Comparison of ENCODE assay signal across 8 mouse cellular contexts in the genomic region with DNA sequence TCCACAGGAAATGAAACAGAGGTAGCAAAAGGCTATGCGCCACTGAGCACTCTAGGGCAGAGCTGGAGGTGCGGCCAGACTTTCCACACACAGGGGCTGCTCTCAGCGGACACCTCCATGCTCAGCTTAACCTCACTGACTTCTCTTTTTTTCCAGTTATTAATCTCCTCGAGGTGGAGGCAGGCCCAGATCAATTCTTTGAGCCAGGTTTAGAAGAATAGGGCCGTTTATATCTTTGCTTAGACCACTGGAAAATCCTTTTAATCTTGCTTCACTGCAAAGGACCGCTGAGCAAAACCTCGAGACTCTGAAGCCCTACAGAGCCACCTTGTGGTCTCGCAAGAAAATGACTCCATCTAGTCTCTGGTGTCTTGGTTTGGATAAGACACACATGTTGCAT. TPM values are rescaled to one million over a fixed set of nuclear protein-coding genes. Genes with fewer than 3 reads are reported as not detected.
DNase-seq lines count a peak whose midpoint lies in the region; ATAC-seq and TF ChIP-seq lines count a peak whose summit lies in the region.

No protein-coding gene starts in this region.

- POLR2A ChIA-PET in Patski (lab: Charles Lee): no interaction called here

- intact Hi-C loops in left cerebral cortex, postnatal 36 days (cut with DNase I): loop anchor here (2.0 to 5.0 kb wide), 2 partner anchors 128 to 221 kb away; a partner anchor contains a TSS

- peaks cover 25% of the 10 kb centered on the region for H3K4me1 ChIP-seq in forebrain, embryonic 13.5 days
- H3K4me1 ChIP-seq in hindbrain, embryonic 16.5 days (ENCODE audit: control insufficient read depth, insufficient read depth, low read depth, low read length): peaks cover 10% of the 10 kb centered on the region
- H3K4me1 ChIP-seq in midbrain, embryonic 13.5 days (replicated peaks): peaks cover 24% of the 10 kb centered on the region

- WGBS in forebrain, embryonic 13.5 days: under 1% methylated on average over 8 of the region's 8 CpGs
- 2% methylated on average over 8 of the region's 8 CpGs for WGBS in hindbrain, embryonic 16.5 days
- WGBS in midbrain, embryonic 13.5 days: under 1% methylated on average over 8 of the region's 8 CpGs

- H3K4me2 ChIP-seq in forebrain, embryonic 13.5 days: peak overlapping the region; percentile 54
- H3K4me2 ChIP-seq in hindbrain, embryonic 16.5 days (ENCODE audit: low read length): peak overlapping the region; percentile 58
- peak overlapping the region; percentile 51 for H3K4me2 ChIP-seq in midbrain, embryonic 13.5 days (replicated peaks)

- peak overlapping the region; percentile 22; the same call in 1 of the 2 replicates for H3K4me3 ChIP-seq in forebrain, embryonic 13.5 days
- peak overlapping the region; percentile 28 for H3K4me3 ChIP-seq in hindbrain, embryonic 16.5 days (ENCODE audit: low read length)
- peak overlapping the region; percentile 24 for H3K4me3 ChIP-seq in midbrain, embryonic 13.5 days (replicated peaks)

- H3K27me3 ChIP-seq in Patski: peaks cover 13% of the 10 kb centered on the region
- peaks cover 9% of the 10 kb centered on the region; the same call in 1 of the 2 replicates for H3K27me3 ChIP-seq in forebrain, embryonic 13.5 days
- no peaks in the 10 kb centered on the region for H3K27me3 ChIP-seq in hindbrain, embryonic 16.5 days (replicated peaks; ENCODE audit: control insufficient read depth, insufficient read depth, low read length)
- H3K27me3 ChIP-seq in midbrain, embryonic 13.5 days: peaks cover 23% of the 10 kb centered on the region

- H3K9ac ChIP-seq in forebrain, embryonic 13.5 days: no peak overlapping the region
- H3K9ac ChIP-seq in hindbrain, embryonic 16.5 days (ENCODE audit: low read depth, low read length): no peak overlapping the region
- H3K9ac ChIP-seq in midbrain, embryonic 13.5 days (replicated peaks): peak overlapping the region; percentile 51; the same call in 1 of the 2 replicates

- CTCF ChIA-PET in Patski (lab: Charles Lee): no interaction called here

- no peaks in the 10 kb centered on the region for H3K9me3 ChIP-seq in forebrain, embryonic 13.5 days (replicated peaks)
- H3K9me3 ChIP-seq in hindbrain, embryonic 16.5 days (ENCODE audit: control insufficient read depth, low read length): no peaks in the 10 kb centered on the region
- H3K9me3 ChIP-seq in midbrain, embryonic 13.5 days: no peaks in the 10 kb centered on the region

- no peak for DNase-seq in Patski (ENCODE audit: low read depth, low spot score)
- DNase-seq in cerebellum, adult 11 months: peak; percentile 48
- peak; percentile 39 to 46 for DNase-seq in left cerebral cortex, postnatal 36 days (ENCODE audit: low spot score in 2 of 2)
- peak; percentile 50 for DNase-seq in testis, postnatal 10 days (ENCODE audit: low spot score)

- ATAC-seq in Patski: peak; percentile 87
- peak; percentile 82 for ATAC-seq in forebrain, embryonic 13.5 days
- peak; percentile 80 for ATAC-seq in hindbrain, embryonic 16.5 days
- ATAC-seq in midbrain, embryonic 13.5 days: peak; percentile 83
- no peak for ATAC-seq in inflammation-experienced regulatory T-cells, adult 6 months

- in situ Hi-C loops in Patski (cut with MboI; ENCODE audit: low pct_unique_long_range_greater_than_20kb): loop anchor here (10.0 kb wide), 1 partner anchor 201 kb away; no protein-coding TSS in a partner anchor

- H3K36me3 ChIP-seq in forebrain, embryonic 13.5 days (ENCODE audit: poor library complexity, severe bottlenecking): no peaks in the 10 kb centered on the region
- no peaks in the 10 kb centered on the region for H3K36me3 ChIP-seq in hindbrain, embryonic 16.5 days (ENCODE audit: control insufficient read depth, insufficient read depth, low read length)
- no peaks in the 10 kb centered on the region for H3K36me3 ChIP-seq in midbrain, embryonic 13.5 days

- TF ChIP-seq CTCF in Patski (IDR thresholded peaks at IDR 0.05): peak; percentile 67

- no peak overlapping the region for H3K27ac ChIP-seq in forebrain, embryonic 13.5 days
- H3K27ac ChIP-seq in hindbrain, embryonic 16.5 days (ENCODE audit: low read depth, low read length): no peak overlapping the region
- H3K27ac ChIP-seq in midbrain, embryonic 13.5 days: no peak overlapping the region

RNA-seq across cellular contexts. Expression of a gene that starts 15.8 kb away (rescaled TPM):
- not detected for polyA plus RNA-seq in Patski (2021)
- polyA plus RNA-seq in forebrain, embryonic 13.5 days (2015; fragmentation: Nextera tagmentation; extraction: Ambion mirVana): 24.1 and 28.2 TPM in 2 replicates
- 47.5 and 48.9 TPM in 2 replicates for polyA plus RNA-seq in hindbrain, embryonic 16.5 days (2015; fragmentation: Nextera tagmentation; extraction: Ambion mirVana)
- total RNA-seq in left cerebral cortex, postnatal 36 days (2021): 10 to 100 TPM; 18.5 to 21.2 TPM
- 27.5 and 37.5 TPM in 2 replicates for polyA plus RNA-seq in midbrain, embryonic 13.5 days (2015; fragmentation: Nextera tagmentation; extraction: Ambion mirVana)
- not detected for polyA plus RNA-seq in inflammation-experienced regulatory T-cells, adult 6 months (2017; shearing (Covaris generic))

Comparison
In these comparisons a context has a peak if more than half of its experiments do, and no peak if none do; other contexts are left out.
1. RNA of a gene that starts 15.8 kb away (polyA plus RNA-seq): 47.5 to 48.9 TPM in hindbrain, embryonic 16.5 days, 27.5 to 37.5 TPM in midbrain, embryonic 13.5 days and 24.1 to 28.2 TPM in forebrain, embryonic 13.5 days; not detected in Patski (single experiment) and not detected in inflammation-experienced regulatory T-cells, adult 6 months; every median in the first group is over 10 times any median in the second.
2. Peak in every context shown above with its lines, with median percentiles within 50 percentile points of each other: H3K4me2 ChIP-seq and H3K4me3 ChIP-seq.